Mouse (Mus musculus): ENCODE measurements around the gene Caprin2.

DNA sequence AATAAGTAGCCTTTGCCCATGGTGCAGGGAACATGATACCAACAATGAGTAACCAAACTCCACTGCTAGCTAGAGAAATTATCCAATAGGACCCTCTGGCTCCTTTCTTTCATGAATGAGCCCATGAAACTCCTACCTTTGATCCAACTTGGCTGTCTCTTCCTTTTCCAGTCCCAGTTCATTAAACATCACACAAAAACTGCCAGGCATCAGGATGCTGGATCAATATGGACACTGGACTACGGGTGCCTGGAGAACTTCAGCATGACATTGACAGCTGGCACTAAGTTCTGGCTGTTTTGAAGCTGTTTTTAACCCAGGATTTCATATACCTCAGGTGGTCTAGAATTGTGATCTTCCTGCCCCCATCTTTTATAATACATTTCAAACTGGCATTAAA, 21.6 kb upstream of the Caprin2 start:
- TF ChIP-seq JUND (IDR thresholded peaks at IDR 0.05; ENCODE audit: low read depth, low read length) (no peak), CTCF (IDR thresholded peaks at IDR 0.05 in 2 of 3, conservative IDR thresholded peaks at IDR 0.05 in 1 of 3; ENCODE audit: control insufficient read depth in 1 of 3, insufficient read depth in 1 of 3, low read depth in 2 of 3, low read length in 3 of 3, poor library complexity in 1 of 3, severe bottlenecking in 1 of 3) (no peak), E2F4 (IDR thresholded peaks at IDR 0.05; ENCODE audit: borderline replicate concordance, low read depth, low read length) (no peak), BHLHE40 (IDR thresholded peaks at IDR 0.05; ENCODE audit: borderline replicate concordance, low read depth, low read length) (no peak), USF1 (IDR thresholded peaks at IDR 0.05; ENCODE audit: low read depth, low read length) (no peak), EP300 (IDR thresholded peaks at IDR 0.05; ENCODE audit: low read depth in 1 of 2, low read length in 2 of 2) (no peak)
